Mouse (Mus musculus) neural tube, postnatal 0 days (tissue): ENCODE results near the gene Ifitm5. TPM values are rescaled to one million over a fixed set of nuclear protein-coding genes. Genes with fewer than 3 reads are reported as not detected.

Experiments
- polyA plus RNA-seq: library from polyadenylated mRNA; unstranded; fragments of >200 nt; fragmentation: Nextera tagmentation; extraction: Ambion mirVana; gene quantifications from 2 replicates; pipeline ENCODE4 v1.2.1, GENCODE M21; 2015

The Ifitm5 gene
- polyA plus RNA-seq, result 1.3 and 2.4 TPM in 2 replicates

GRCm38 (mm10) chr7:140949824-140950530 is at the start of gene Ifitm5:
TSS of gene Ifitm5 (minus strand) at chr7:140950291.

GRCm38 (mm10) chr7:140966921-140967320 is 16.8 kb upstream of the Ifitm5 start, which contains the start of gene Ifitm1:
TSS of gene Ifitm1 (plus strand) at chr7:140967221.

GRCm38 (mm10) chr7:140955758-140956555 is 5.9 kb upstream of the Ifitm5 start, which contains the start of the genes Gm45717 and Ifitm2:
TSS of gene Gm45717 (minus strand) at chr7:140955937.
TSS of gene Ifitm2 (minus strand) at chr7:140955987.

DNA sequence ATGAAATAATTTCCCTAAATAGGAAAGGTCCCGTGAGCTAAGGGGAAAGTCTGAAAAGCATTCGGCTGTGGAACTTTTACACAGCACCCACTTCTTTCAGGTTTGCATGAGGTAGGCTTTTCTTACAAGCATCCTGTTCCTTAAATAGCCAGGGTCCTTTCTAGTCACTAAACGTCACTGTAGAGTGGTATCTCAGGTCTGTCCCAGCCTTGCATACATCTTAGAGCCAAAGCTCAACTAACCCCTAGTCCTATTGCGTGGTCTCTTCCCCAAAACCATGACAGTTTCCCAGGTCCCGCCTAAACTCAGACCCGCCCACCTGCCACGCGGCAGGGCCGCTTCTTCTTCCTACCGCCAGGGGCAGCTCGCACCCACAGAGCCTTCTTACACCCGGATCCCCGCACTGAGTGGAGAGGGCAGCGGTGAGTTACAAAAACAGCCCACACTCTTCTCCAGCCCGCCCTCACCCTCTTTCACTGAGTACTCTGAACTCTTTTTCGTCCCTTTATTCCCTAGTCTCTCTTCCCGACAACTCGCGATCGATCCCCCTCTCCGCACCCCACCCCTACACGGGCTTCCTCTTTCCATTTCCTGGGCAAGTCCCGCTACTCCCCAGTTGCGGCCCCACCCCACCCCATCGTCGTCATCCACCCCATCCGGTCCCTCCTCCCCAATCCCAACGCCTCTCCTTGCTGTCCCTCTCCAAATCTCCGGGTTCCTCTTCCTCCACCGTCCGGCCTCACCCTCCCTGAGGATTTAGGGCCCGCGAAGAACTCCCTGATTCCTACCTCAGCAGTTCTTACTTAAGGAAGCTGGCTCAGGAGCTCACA is 8.7 kb downstream of the Ifitm5 start, which contains the start of gene Pgghg:
Gene Pgghg, plus strand, starts transcription at position 170 of the 830 bp plus-strand sequence.

DNA sequence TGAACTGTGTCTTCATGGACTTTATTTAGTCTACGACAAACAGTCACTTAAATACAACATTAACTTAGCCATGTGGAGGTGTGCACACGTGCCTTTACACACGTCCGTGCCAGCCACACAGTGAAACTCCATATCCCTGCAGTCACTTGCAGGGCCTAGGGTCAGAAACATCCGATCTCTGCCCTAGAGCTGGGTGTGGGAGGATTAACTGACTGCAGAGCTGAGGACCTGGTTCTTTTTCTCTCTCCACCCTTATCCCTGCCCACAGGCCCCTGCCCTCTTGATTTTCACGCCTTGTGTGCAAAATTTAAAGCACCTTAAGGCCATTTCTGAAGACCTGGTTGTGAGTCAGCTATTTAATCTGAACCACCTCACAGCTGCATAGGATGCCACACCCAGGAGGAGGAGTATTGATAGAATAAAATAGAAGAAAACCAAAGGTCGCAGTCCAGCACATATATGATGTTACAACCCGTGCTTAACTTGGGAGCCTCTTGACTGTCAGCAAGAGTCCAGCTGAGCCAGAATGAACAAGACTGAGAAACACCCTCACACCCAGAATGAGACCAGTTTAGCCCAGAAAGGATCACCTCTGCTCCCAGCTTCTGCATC is 29.6 kb downstream of the Ifitm5 start, which contains the start of gene Nlrp6:
Gene Nlrp6, plus strand, starts transcription at position 485 of the 612 bp plus-strand sequence.

DNA sequence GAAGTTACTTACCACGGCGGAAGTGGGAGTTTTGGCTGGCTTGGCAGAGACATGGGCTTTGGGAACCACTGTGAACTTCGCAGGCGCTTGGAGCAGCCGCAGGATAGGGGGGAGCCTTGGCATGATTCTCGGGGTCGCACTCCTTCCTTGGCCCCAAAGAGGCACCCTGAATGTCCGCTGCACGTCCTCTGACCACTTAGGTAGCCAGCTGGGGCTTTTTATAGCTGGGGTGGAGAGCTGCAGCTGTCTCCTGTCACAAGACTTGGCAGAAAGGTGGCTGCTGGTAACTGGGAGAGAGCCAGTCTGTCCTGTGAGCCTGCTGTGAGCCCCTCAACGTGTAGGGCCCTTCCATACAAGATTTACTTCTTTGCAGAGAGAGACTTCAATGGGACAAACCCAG is 49.9 kb downstream of the Ifitm5 start, which contains the start of gene Cox8b:
Gene Cox8b, minus strand, starts transcription at position 227 of the 400 bp plus-strand sequence.

Other genes with a start within 250 kb of the Ifitm5 start
- gene Cyp2e1, start 186.6 kb downstream of the Ifitm5 start, polyA plus RNA-seq, result 0.10 and 0.15 TPM in 2 replicates
- 0.52 and 0.67 TPM in 2 replicates for gene Syce1, start 162.4 kb downstream of the Ifitm5 start, polyA plus RNA-seq
- gene Zfp941, start 128.1 kb downstream of the Ifitm5 start, polyA plus RNA-seq, result 22.0 and 25.1 TPM in 2 replicates
- gene Urah, start 115.3 kb downstream of the Ifitm5 start, polyA plus RNA-seq, result 0.46 and 1.5 TPM in 2 replicates
- gene Scgb1c1, start 104.7 kb downstream of the Ifitm5 start, polyA plus RNA-seq, result not detected in 2 replicates
- gene Odf3, start 102.5 kb downstream of the Ifitm5 start, polyA plus RNA-seq, result 0.22 and 0.36 TPM in 2 replicates
- gene Gm45785, start 94.0 kb downstream of the Ifitm5 start, polyA plus RNA-seq, result 0.34 TPM in 1 of 2 replicates, not detected in the other
- gene Ric8a, start 93.3 kb downstream of the Ifitm5 start, polyA plus RNA-seq, result 78.6 and 85.7 TPM in 2 replicates
- gene Bet1l, start 92.7 kb downstream of the Ifitm5 start, polyA plus RNA-seq, result 60.4 and 62.6 TPM in 2 replicates
- gene Psmd13, start 68.3 kb downstream of the Ifitm5 start, polyA plus RNA-seq, result 242 and 248 TPM in 2 replicates
- 82.3 and 96.7 TPM in 2 replicates for gene Sirt3, start 68.0 kb downstream of the Ifitm5 start, polyA plus RNA-seq
- 2.2 and 3.0 TPM in 2 replicates for gene Cox8b, start 49.8 kb downstream of the Ifitm5 start, polyA plus RNA-seq
- gene Nlrp6, start 29.4 kb downstream of the Ifitm5 start, polyA plus RNA-seq, result 1.2 TPM in 2 replicates
- gene Pgghg, start 8.9 kb downstream of the Ifitm5 start, polyA plus RNA-seq, result 7.1 and 7.4 TPM in 2 replicates
- gene Gm45717, start 5.6 kb upstream of the Ifitm5 start, polyA plus RNA-seq, result not detected in 2 replicates
- 257 and 296 TPM in 2 replicates for gene Ifitm2, start 5.7 kb upstream of the Ifitm5 start, polyA plus RNA-seq
- 43.2 and 67.3 TPM in 2 replicates for gene Ifitm1, start 16.9 kb upstream of the Ifitm5 start, polyA plus RNA-seq
- gene Ifitm3, start 60.5 kb upstream of the Ifitm5 start, polyA plus RNA-seq, result 166 and 167 TPM in 2 replicates
- gene Ifitm6, start 67.6 kb upstream of the Ifitm5 start, polyA plus RNA-seq, result 4.0 and 4.5 TPM in 2 replicates
- not detected in 2 replicates for gene Gm17387, start 78.8 kb upstream of the Ifitm5 start, polyA plus RNA-seq
- 38.2 and 39.6 TPM in 2 replicates for gene B4galnt4, start 110.8 kb upstream of the Ifitm5 start, polyA plus RNA-seq
- 0.28 TPM in 1 of 2 replicates, not detected in the other for gene Pkp3, start 127.9 kb upstream of the Ifitm5 start, polyA plus RNA-seq
- gene Sigirr, start 150.3 kb upstream of the Ifitm5 start, polyA plus RNA-seq, result 2.2 and 3.4 TPM in 2 replicates
- gene Ano9, start 167.5 kb upstream of the Ifitm5 start, polyA plus RNA-seq, result 0.22 and 0.51 TPM in 2 replicates
- 79.0 and 88.5 TPM in 2 replicates for gene Ptdss2, start 172.1 kb upstream of the Ifitm5 start, polyA plus RNA-seq
- gene Rnh1, start 222.6 kb upstream of the Ifitm5 start, polyA plus RNA-seq, result 56.1 and 58.4 TPM in 2 replicates
- gene Hras, start 243.7 kb upstream of the Ifitm5 start, polyA plus RNA-seq, result 234 and 238 TPM in 2 replicates
- gene Lrrc56, start 243.9 kb upstream of the Ifitm5 start, polyA plus RNA-seq, result 4.5 and 5.7 TPM in 2 replicates